Mouse (Mus musculus): ENCODE data around the gene Heg1.

Heg1 gene

GRCm38 (mm10) chr16:33769848-33770247, 85.7 kb downstream of the Heg1 start:
- DNase-seq (ENCODE audit: low read depth, low spot score): no peak

DNA sequence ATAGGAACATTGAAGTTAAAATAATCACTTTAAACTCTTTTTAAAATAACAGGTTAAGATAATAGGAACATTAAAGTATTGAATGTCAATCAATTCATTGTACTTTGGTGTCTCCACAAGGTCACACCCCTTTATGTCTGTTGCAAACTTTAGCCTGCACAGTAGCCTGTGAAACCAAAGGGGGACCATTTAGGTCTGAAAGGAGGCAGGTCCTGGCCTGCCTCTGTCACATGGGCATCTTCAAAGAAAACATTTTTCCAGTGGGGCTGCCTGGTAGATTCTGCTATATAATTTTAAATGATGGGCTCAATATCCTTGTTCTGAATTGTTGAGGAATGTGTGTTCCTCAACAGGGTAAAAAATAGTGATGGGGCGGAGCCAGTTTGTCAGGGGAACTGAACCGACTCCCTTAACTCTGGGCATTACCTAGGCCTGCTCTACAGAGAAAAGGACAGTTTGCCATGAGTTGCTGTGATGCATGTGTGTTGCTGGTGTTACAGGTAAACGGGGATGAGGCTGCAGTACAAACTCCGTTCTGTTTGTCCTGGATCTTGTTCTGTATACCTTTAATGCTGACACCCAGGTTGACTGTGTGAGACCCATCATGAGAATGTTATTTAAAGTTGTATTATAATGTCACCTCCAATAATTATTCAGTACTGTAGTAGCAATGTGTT, 86.7 kb downstream of the Heg1 start:
- DNase-seq (ENCODE audit: low read depth, low spot score): no peak

DNA sequence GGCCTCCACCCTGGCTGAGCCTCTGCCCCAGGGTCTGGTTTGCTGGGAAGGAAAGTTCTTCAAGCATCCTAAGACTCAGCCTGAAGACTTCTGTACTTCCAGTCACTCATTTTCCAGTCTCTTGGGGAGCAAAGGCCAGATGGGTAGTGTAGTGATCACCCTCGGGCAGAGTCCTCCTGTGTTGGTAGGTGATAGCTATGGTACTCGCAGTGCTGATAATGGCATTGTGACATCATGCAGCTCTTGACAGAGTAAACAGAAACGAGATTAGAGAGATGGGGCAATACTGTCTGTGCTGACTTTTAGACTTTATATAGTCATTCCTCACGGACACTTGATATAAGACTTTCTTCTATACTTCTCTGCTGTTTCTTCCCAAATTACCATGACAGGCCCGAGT, 88.6 kb downstream of the Heg1 start:
- no peak for DNase-seq (ENCODE audit: low read depth, low spot score)

DNA sequence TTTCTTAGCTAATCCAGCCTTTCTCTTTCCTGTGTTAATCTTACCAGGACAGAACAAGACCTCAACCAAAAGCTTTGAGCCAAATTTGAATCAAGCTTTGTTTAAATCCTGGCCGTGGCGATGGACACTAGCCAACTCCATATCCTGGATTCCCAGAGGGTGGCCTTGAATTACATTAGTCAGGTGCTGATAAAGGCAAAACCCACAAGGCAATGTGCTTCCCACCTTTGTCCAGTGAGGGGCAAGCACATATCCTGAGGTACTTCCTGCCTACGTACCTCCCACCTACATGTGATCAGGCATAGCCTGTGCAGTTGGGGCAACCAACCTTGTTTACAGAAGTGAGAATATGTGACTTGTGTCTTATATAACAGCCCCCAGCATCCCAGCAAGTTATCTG, 90.8 kb downstream of the Heg1 start:
- DNase-seq (ENCODE audit: low read depth, low spot score): no peak

GRCm38 (mm10) chr16:33775733-33776335, 91.7 kb downstream of the Heg1 start:
- DNase-seq (ENCODE audit: low read depth, low spot score): no peak

DNA sequence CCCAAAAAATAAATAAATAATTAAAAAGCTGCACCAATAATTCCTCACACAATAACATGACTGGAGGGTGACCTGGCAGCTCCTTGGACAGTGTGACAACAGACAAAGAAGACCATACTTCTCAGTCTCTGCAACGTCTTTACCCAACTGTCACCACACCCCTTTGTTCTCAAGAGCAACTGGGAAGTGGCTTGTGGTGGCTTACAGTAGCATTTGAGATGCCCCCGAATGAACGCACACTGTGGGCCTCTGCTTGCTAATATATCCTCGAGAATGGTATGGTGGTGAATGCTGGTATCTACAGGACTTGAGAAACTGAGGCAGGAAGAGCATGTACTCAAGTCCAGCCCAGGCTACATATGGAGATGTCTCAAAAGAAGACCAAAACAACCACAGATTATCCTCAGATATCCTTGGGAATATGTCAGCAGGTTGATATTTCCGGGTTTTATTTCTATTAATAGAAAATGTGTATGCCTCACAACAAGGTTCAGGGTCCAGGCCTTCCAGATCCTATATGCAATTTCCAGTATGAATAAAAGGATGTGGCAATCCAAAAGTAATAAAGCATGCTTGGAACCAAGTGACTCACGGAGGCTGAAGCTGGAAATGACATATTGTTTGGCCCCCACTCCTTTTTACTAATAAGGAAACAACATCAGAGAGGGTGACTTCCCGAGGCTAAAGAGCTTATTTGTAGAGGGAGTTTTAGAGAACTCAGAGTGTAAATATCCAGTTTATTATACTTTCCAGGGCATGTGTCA, 92.8 kb downstream of the Heg1 start:
- DNase-seq (ENCODE audit: low read depth, low spot score): no peak

GRCm38 (mm10) chr16:33777607-33778006, 93.4 kb downstream of the Heg1 start:
- no peak for DNase-seq (ENCODE audit: low read depth, low spot score)

- no peak for DNase-seq (ENCODE audit: low read depth, low spot score)
Observed at GRCm38 (mm10) chr16:33781789-33782728, 97.9 kb downstream of the Heg1 start.

GRCm38 (mm10) chr16:33782729-33783091, 98.5 kb downstream of the Heg1 start:
- DNase-seq (ENCODE audit: low read depth, low spot score): no peak

DNA sequence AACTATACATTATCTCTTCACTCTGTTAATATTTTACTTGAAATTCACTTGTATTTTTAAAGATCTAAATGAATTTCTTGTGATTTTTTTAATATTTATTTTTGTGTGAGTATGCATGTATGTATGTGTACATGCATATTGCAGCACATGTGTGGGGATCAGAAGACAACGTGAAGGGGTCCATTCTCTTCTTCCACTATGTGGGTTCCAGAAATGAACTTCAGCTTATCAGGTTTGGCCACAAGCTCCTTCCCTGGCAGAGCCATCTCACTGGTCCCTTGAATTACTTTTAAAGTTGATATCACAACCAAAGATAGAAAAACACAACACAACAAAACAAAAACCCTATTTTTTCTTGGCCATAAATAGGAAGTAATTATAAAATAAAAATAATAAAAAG, 100.4 kb downstream of the Heg1 start:
- DNase-seq (ENCODE audit: low read depth, low spot score): no peak

- DNase-seq (ENCODE audit: low read depth, low spot score): no peak
Observed at GRCm38 (mm10) chr16:33785092-33785704, 101.0 kb downstream of the Heg1 start.

DNA sequence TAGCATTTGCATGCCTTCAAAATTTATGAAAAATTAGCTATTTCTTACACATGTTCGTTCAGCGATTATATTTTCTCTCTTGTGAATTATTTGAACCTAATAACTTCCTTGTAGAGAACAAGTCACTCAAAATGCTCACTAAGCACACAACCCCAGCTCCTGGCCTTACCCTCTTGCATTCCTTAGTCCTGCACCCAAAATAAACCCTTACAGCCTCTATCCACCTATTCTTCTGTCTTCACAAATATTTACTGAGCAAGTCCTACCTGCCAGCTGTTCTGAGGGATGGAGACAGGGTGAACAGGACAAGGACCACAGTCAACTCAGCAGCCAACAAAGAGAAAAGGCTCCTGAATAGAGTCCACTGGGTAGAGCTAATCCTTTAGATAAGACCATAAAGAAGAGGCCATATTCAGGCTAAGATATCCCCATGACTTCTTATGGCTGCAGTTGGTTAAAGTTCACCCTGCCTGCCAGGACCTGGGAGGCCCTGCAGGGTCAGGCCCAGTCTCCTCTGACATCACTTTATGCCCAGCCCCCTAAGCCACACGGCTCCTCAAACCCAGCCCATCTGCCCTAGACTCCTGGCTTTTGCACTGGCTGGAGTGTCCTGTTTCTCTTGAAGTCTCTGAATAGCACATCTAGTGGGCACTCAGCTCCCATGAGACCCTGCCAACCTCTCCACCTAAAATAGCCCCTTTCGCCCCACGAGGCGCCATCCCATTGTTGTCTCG, 102.7 kb downstream of the Heg1 start:
- no peak for DNase-seq (ENCODE audit: low read depth, low spot score)

- no peak for DNase-seq (ENCODE audit: low read depth, low spot score)
Observed at GRCm38 (mm10) chr16:33793846-33794791, 109.9 kb downstream of the Heg1 start, which contains the start of gene Muc13. TSS of gene Muc13 (plus strand) at chr16:33794037.

- no peak for DNase-seq (ENCODE audit: low read depth, low spot score)
Observed at GRCm38 (mm10) chr16:33795106-33795505, 110.9 kb downstream of the Heg1 start.

- no peak for DNase-seq (ENCODE audit: low read depth, low spot score)
Observed at GRCm38 (mm10) chr16:33795887-33796286, 111.7 kb downstream of the Heg1 start.

DNA sequence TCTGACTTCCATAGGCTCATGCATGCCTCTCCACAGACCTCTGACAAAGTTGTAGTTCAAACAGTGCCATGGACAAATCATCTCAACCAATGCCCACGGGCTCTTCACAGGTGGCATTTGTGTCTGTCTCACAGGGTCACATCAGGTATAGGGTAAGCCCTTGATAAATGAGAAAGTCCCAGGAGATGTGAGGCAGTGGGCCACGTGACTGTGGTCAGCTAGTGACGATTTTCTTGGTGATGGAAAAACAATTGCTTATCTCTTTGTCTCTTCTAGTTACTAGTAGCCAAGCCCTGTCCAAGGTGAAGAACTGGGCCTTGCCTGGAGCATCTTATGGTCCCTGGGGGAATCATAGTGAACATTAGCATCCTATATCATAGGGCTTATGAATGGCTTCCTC, 112.6 kb downstream of the Heg1 start:
- DNase-seq (ENCODE audit: low read depth, low spot score): no peak

GRCm38 (mm10) chr16:33797860-33798259, 113.7 kb downstream of the Heg1 start:
- no peak for DNase-seq (ENCODE audit: low read depth, low spot score)

- DNase-seq (ENCODE audit: low read depth, low spot score): no peak
Observed at GRCm38 (mm10) chr16:33810002-33810401, 125.8 kb downstream of the Heg1 start.

- no peak for DNase-seq (ENCODE audit: low read depth, low spot score)
Observed at GRCm38 (mm10) chr16:33818413-33819165, 134.4 kb downstream of the Heg1 start.

Measured in WW6 (cell line).